Mouse (Mus musculus) embryo, embryonic 11 days (tissue): ENCODE measurements at regions not wholly inside any gene's neighbourhood (a gene's known extent, or its start where the extent isn't known, plus 50 kb on each side); places are given as distances from the start of the nearest gene placed in this dataset.
A peak's percentile ranks its signal among the peaks of the same experiment; 100 is the strongest.

Source experiments
- DNase-seq: peaks from one replicate; pipeline ENCODE4 v3.0.0-alpha.2; 2015

GRCm38 (mm10) chr14:76701911-76702708 is 145.4 kb upstream of the Serp2 start:
- no peak for DNase-seq

GRCm38 (mm10) chr14:76701304-76701703 is 144.6 kb upstream of the Serp2 start:
- no peak for DNase-seq

GRCm38 (mm10) chr14:76700796-76701195 is 144.1 kb upstream of the Serp2 start:
- DNase-seq: no peak

- no peak for DNase-seq
These were observed 143.5 kb upstream of the Serp2 start for GRCm38 (mm10) chr14:76700190-76700589.

GRCm38 (mm10) chr14:76698718-76699402 is 142.2 kb upstream of the Serp2 start:
- DNase-seq: peak; percentile 63

- DNase-seq: no peak
These were observed 140.0 kb upstream of the Serp2 start for GRCm38 (mm10) chr14:76696729-76697128.

- no peak for DNase-seq
These were observed 139.1 kb upstream of the Serp2 start for GRCm38 (mm10) chr14:76695691-76696355.

- no peak for DNase-seq
These were observed 138.2 kb upstream of the Serp2 start for GRCm38 (mm10) chr14:76694894-76695293.

- peak; percentile 52 for DNase-seq
These were observed 136.9 kb upstream of the Serp2 start for GRCm38 (mm10) chr14:76693351-76694317.

GRCm38 (mm10) chr14:76687971-76688407 is 131.3 kb upstream of the Serp2 start:
- DNase-seq: peak; percentile 77

- no peak for DNase-seq
These were observed 130.2 kb upstream of the Serp2 start for GRCm38 (mm10) chr14:76686762-76687453.

- peak; percentile 62 for DNase-seq
These were observed 129.4 kb upstream of the Serp2 start for GRCm38 (mm10) chr14:76685830-76686761.

- DNase-seq: no peak
These were observed 127.6 kb upstream of the Serp2 start for GRCm38 (mm10) chr14:76684327-76684726.

GRCm38 (mm10) chr14:76681581-76682377 is 125.1 kb upstream of the Serp2 start:
- DNase-seq: peak; percentile 61

- no peak for DNase-seq
These were observed 121.9 kb upstream of the Serp2 start for GRCm38 (mm10) chr14:76678512-76679134.

- no peak for DNase-seq
These were observed 118.3 kb upstream of the Serp2 start for GRCm38 (mm10) chr14:76674949-76675348.

GRCm38 (mm10) chr14:76673671-76674331 is 117.1 kb upstream of the Serp2 start:
- no peak for DNase-seq

GRCm38 (mm10) chr14:76672899-76673298 is 116.2 kb upstream of the Serp2 start:
- no peak for DNase-seq

GRCm38 (mm10) chr14:76672442-76672841 is 115.8 kb upstream of the Serp2 start:
- no peak for DNase-seq
